Mouse (Mus musculus): Measurements from ENCODE around the gene Slc5a9.
"Not testable (repeated sequence)": the region's sequence is repeated elsewhere in the genome, so short reads cannot be mapped to it uniquely, and the experiment has no call there.

Gene Slc5a9

DNA sequence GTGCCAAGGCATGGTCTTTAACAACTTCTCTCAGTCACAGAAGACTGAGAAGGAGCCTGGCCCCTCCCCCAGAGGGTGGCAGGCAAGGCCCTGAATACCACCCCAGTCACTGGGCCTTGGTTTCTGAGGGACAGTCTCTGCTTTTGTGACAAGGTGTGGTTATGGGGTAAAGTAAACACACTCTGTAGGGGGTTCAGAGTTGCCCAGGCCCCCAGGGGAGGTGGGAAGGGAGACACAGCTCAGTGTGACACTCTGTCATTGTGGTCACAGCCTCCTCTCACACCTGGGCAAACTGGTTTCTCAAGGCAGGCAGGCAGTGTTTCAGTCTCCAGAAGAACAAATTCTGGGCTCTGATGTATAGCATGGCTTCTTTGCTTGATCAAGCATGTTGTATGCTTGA is at the start of gene Slc5a9:
Slc5a9 (minus strand) TSS at position 144 of the 400 bp plus-strand sequence.
- DNase-seq (ENCODE audit: low read depth, low spot score): no peak

DNA sequence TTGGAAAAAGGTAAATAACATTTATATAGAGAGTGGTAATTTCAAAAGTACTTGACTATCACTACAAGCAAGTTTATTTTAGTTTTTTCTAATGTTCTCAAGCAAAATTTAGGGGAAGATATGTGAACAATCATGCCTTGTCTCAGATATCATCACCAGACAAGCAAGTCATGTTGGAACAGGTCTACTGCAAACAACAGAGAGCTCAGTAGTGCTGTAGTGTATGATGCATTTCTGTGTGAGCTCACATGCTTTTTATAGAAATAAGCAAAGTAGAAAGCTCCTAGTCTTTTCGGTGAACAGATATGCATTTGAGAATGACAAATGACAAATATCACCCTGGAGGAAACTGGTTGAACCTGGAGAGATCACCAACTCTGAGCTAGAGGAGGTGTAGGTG is 16.4 kb upstream of the Slc5a9 start, which contains the start of gene Skint8:
Skint8 (plus strand) TSS at position 301 of the 400 bp plus-strand sequence.
- no peak for DNase-seq (ENCODE audit: low read depth, low spot score)

DNA sequence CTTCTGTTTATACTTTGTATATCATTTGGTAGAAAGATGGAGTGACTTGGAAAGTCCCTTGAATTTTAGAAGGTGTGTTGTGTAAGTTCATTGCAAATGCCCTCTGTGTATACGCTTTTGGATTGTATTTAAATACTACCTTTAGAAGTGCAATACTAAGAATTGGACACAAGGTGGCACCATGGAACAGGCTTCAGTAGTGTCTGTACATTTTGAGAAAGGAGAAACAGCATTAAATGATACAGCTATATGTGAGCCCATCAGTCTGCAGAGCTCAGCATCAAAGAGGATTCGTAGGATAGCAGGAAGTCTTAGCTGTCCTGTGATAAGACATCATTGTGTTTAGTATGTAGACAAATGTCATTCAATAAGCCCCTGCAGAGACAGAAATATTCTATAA is 5.2 kb upstream of the Slc5a9 start:
- DNase-seq (ENCODE audit: low read depth, low spot score): no peak

DNA sequence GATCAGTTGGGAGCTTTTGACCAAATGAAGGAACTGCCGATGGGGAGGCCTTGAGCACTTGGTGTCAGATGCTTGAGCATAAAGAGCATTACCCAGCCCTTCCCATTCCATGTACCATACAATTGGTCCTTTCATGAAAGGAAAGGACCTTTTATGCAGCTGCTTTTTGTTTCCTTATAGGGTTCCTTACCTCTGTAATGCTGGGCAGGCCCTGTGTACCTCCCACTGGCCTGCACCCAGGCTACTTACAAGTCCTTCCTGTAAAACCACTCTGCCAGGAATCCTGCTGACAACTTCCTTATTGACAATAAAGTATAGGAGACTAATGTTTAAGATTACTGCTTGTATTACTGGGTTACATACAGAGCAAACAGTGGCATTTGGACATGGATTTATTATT is 1.2 kb downstream of the Slc5a9 start:
- DNase-seq (ENCODE audit: low read depth, low spot score): no peak

DNA sequence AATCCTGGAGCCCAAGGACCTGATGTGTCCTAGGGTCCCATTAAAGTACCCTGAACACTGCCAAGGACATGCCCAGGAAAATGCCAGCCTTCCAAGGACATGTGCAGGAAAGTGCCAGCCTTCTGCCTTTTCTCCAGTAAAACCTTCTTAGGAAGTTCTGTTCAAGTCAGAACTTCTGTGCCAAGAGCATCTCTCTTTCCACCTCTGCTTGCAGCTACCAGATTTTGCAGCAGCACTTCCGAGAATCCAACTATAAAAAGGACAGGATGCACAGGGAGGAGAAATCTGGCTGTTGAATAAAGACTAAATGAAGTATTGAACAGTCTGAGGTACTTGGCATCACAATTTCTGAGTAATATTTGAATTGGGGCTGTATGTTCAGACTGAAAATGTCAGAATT is 2.2 kb downstream of the Slc5a9 start:
- not testable (repeated sequence) for DNase-seq (ENCODE audit: low read depth, low spot score)

DNA sequence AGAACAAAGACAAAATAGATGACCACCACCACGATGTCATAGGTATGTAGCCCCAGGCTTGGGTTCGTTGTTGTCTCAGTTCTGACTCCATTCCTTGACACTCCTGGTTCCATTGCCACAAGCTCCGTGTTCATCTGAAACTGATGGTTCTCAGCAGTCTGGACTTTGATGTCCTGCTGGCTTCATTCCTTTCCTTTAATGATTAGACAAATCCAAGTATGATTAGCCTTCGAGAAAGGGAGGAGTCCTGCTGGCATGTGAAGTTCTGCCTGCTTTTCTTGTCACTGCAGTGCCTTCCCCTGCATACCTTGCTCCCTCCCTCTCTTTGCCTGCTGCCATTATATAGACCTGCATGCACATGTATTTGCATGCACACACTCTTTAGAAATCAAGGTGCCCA is 4.2 kb downstream of the Slc5a9 start:
- no peak for DNase-seq (ENCODE audit: low read depth, low spot score)

DNA sequence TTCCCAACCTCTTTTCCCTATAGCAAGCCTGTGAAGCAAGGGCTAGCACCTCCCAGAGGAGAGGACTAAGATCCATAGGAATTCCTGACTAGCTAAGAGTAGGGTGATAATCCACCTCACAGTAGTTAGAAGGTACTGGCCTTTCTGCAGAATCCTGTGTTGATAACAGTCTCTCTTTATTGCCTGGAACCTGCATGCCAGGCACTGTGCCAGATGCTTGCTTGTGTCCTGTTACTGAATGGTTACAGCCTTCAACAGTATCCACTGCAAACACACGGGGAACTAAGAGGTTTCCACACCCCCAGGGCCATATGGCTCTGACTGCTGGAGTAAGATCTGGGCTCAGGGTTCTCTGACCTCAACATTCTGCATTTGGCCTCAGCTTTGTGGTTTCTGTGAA is 5.0 kb downstream of the Slc5a9 start:
- DNase-seq (ENCODE audit: low read depth, low spot score): no peak

DNA sequence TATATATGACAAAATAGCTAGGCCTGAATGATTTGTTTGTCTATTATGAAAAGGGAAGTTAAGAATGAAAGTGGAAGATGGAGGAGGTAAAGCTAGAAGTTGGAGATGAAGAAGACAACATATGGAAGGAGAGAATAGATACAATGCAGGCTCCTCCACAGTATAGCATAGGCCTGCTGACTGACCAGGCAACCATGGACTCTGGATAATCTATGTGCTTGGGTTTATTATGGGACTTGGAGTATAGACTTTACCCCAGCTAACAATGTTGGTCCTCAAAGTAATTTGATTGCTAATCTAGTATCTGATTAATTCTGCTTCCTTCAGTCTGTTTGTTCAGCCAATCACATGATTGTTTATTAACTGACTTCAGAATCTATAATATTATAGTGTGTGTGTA is 10.6 kb downstream of the Slc5a9 start:
- no peak for DNase-seq (ENCODE audit: low read depth, low spot score)

DNA sequence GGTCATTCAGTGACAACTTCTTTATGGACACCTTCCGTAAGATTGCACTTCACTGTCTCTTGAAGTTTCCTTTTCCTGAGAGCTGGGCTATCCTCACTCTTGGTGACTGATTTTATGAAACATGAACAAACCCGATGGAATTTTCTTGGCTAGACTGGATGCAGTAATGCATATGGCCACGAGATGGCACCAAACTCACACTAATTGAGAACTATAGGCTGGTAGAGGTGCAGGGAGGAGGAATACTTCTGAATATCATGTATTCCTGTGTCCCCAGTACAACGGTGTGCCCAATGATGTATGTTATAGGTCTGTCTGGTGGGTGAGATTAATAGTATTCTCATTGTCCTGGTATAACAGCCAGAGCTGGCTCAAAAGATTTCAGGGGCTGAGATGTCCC is 16.1 kb downstream of the Slc5a9 start:
- DNase-seq (ENCODE audit: low read depth, low spot score): peak; percentile 20

DNA sequence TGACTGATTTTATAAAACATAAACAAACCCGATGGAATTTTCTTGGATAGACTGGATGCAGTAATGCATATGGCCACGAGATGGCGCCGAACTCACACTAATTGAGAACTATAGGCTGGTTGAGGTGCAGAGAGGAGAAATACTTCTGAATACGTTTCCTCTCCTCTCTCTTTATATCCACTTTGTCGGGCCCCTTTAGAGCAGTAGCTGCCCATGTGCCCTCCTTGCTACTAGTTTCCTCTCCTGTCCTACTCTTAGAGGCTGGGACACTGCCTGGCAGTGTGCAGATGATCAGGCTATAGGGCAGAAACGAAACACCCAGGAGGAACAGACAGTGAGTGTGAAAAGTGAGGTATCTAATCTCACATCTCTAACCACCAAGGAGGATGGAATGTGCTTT is 16.7 kb downstream of the Slc5a9 start:
- DNase-seq (ENCODE audit: low read depth, low spot score): peak; percentile 12

DNA sequence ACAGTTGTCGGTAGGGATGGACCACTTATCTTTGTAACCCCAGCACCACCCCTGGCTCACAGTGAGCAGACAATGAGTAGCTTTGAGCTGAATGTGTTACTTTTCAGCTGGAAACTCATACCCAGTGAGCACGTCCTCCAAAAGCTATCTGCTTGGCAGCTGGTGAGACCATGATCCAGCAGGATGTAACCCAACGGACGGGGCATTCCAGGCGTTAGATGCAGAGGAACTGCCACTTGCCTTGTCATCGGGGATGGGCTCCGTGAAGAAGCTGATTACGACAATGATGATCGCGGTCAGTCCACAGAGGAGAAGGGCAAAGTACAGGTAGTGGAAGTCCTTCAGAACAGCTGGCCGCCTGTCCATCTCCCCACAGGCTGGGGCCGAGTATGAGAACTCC is 19.2 kb downstream of the Slc5a9 start:
- no peak for DNase-seq (ENCODE audit: low read depth, low spot score)

DNA sequence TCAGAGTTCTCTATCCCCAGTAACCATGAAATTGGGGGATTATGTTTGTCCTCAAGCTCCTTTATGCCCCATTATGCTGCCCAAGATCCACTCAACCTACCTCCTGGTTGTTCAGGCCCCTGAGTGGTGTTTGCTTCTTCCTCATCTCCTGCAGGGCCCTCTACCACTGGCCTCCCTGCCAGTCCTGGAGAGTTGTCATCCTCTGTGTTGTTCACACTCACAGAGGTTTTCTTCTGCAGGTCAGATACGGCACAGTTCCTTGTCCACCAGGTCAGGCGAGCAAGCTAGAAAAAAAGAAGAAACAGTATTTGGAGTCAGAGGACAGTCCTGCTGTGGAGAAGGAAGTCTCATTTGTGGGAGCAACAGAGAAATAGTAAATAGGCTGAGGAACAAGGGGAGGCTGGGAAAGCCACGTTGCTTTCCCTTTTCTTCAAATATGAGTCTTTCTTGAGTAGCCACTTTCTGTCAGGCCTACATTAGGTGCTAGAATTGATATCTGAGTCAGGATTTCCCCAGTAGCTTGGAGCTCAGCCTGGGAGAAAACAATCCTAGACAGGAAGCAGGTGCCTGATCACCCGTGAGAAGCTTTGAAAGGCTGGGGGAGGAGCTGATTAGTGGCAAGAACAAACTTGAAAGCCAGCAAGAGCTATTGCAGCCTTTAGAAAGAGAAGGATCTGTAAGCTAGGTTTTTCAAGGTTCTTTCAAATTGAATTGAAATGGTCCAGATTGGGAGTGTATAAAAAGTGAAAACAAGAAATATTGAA is 22.4 kb downstream of the Slc5a9 start:
- no peak for DNase-seq (ENCODE audit: low read depth, low spot score)

DNA sequence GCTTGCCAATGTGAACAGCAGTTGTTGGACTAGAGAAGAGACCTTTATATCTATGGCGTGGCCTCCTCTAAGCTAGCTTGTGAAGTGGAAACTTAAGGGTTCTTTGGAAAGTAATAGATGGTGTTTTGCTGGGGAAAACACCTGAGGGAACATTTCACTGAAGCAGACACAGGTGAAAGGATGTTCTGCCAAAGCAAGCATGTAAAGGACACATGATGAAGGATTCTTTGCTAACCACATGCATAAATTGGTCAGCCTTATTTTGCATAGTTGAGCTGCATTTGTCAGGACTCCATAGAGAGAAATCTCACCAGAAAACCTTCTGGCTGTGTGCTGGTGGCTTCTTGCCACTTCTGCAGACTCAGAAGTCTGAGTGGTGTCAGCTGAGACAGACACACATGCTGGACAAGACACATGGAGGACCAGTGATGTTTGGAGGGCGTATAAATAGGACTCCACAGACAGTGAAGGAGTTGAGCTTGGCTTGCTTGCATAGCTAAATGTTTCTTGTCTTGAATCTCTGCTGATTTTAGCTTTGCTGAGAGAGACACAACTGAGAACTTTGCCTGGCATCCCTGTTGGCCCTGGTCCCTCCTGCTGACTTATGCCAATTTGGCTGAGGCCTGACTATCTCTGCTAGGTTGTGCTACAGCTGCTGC is 34.8 kb downstream of the Slc5a9 start:
- no peak for DNase-seq (ENCODE audit: low read depth, low spot score)

DNA sequence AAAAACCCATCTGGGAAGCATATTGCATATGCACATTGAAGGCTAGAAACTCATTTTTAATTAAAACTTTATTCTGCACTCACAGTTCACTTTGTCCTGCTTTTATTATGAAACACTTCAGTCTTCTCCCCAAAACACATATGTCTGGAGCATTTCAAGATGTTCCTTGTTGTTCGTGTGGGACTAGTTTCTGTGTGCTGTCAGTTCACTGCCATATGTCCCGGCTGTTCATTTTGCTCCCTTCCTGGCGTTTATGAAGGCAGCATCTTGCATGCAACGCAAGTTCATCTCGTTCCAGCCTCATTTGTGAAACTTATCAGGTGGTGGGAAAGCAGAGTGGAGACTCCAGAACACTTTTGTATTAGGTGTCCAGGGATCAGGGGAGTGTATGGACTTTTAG is 36.0 kb downstream of the Slc5a9 start:
- no peak for DNase-seq (ENCODE audit: low read depth, low spot score)

DNA sequence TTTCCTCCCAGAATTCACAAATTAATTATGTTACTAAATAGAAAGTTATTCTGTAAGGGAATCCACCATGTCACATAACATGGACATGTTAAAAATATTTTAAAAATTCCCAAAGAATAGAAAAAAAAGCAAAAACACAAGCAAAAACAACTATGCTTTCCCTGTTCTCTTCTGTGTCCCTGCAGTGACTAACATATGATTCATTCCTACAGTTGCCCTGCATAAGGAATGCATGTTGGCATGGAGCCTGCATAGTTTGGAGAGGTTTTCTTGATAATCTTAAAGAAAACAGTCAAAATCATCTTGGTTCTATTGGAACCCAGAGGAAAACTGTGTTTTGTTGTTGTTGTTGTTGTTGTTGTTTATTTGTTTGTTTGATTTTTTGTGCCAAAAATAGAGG is 50.1 kb downstream of the Slc5a9 start:
- DNase-seq (ENCODE audit: low read depth, low spot score): no peak

DNA sequence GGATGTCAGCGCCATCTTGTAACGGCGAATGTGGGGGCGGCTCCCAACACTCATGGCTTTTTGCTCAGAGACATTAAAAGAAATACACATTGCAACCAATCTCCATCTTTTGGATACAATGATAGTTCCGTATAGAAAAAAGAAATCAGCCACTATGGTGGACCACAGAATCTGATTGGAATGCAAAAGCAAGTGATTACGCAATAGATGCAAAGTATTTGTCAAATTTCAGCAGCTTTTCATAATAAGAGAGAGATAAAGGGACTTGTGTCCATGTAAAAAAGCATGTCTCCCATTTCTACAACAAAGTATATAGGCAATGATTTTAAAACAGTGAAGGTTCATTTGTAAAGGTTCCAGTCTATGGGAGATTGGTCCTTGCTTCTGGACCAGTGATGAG is 63.8 kb downstream of the Slc5a9 start:
- no peak for DNase-seq (ENCODE audit: low read depth, low spot score)
